Mouse (Mus musculus) WW6 (cell line): ENCODE data around the gene Vwc2l.
A peak's percentile ranks its signal among the peaks of the same experiment; 100 is the strongest.

Source experiments
- DNase-seq: peaks from one replicate; pipeline ENCODE4 v3.0.0-alpha.2; 2013; ENCODE audit warnings: low read depth, low spot score

The Vwc2l gene

GRCm38 (mm10) chr1:70725655-70726066 is at the start of gene Vwc2l:
TSS of gene Vwc2l (plus strand) at chr1:70725715.
- peak; percentile 38 for DNase-seq

- no peak for DNase-seq
These were observed 33.0 kb upstream of the Vwc2l start for GRCm38 (mm10) chr1:70692529-70692928.

- no peak for DNase-seq
These were observed 25.2 kb upstream of the Vwc2l start for GRCm38 (mm10) chr1:70700270-70700669.

- no peak for DNase-seq
These were observed 21.6 kb upstream of the Vwc2l start for GRCm38 (mm10) chr1:70703934-70704333.

GRCm38 (mm10) chr1:70705821-70706220 is 19.7 kb upstream of the Vwc2l start:
- DNase-seq = no peak

- DNase-seq = no peak
These were observed 470 bp upstream of the Vwc2l start for GRCm38 (mm10) chr1:70725045-70725444.

- peak; percentile 4 for DNase-seq
These were observed 61.6 kb downstream of the Vwc2l start for GRCm38 (mm10) chr1:70787146-70787545.

- no peak for DNase-seq
These were observed 66.1 kb downstream of the Vwc2l start for GRCm38 (mm10) chr1:70791636-70792035.

- DNase-seq = no peak
These were observed 69.6 kb downstream of the Vwc2l start for GRCm38 (mm10) chr1:70795094-70795493.

- DNase-seq = no peak
These were observed 77.9 kb downstream of the Vwc2l start for GRCm38 (mm10) chr1:70803401-70803800.

GRCm38 (mm10) chr1:70823111-70823510 is 97.6 kb downstream of the Vwc2l start:
- no peak for DNase-seq

GRCm38 (mm10) chr1:70833262-70833661 is 107.7 kb downstream of the Vwc2l start:
- DNase-seq = no peak

- DNase-seq = no peak
These were observed 116.7 kb downstream of the Vwc2l start for GRCm38 (mm10) chr1:70842222-70842621.

- DNase-seq = no peak
These were observed 119.8 kb downstream of the Vwc2l start for GRCm38 (mm10) chr1:70845276-70845675.

- no peak for DNase-seq
These were observed 126.3 kb downstream of the Vwc2l start for GRCm38 (mm10) chr1:70851633-70852390.

- DNase-seq = no peak
These were observed 127.9 kb downstream of the Vwc2l start for GRCm38 (mm10) chr1:70853446-70853845.

- DNase-seq = no peak
These were observed 130.4 kb downstream of the Vwc2l start for GRCm38 (mm10) chr1:70855912-70856311.

- DNase-seq = no peak
These were observed 136.2 kb downstream of the Vwc2l start for GRCm38 (mm10) chr1:70861672-70862071.

- no peak for DNase-seq
These were observed 140.6 kb downstream of the Vwc2l start for GRCm38 (mm10) chr1:70866137-70866536.

GRCm38 (mm10) chr1:70880496-70880895 is 155.0 kb downstream of the Vwc2l start:
- DNase-seq = no peak

GRCm38 (mm10) chr1:70881269-70881668 is 155.8 kb downstream of the Vwc2l start:
- no peak for DNase-seq

- DNase-seq = no peak
These were observed 158.6 kb downstream of the Vwc2l start for GRCm38 (mm10) chr1:70884156-70884555.

GRCm38 (mm10) chr1:70902311-70902710 is 176.8 kb downstream of the Vwc2l start:
- no peak for DNase-seq

GRCm38 (mm10) chr1:70907366-70907765 is 181.9 kb downstream of the Vwc2l start:
- DNase-seq = no peak
